Mouse (Mus musculus) MEL (cell line): ENCODE data around the gene Man2a2. TPM values are rescaled to one million over a fixed set of nuclear protein-coding genes. Genes with fewer than 3 reads are reported as not detected.

Source experiments
- DNase-seq: peaks from one replicate; pipeline ENCODE4 v3.0.0; 2011; ENCODE audit warnings: low read depth, low spot score
- H3K27ac ChIP-seq: 2 replicates; pipeline ENCODE4 v1.5.1; 2012; ENCODE audit warnings: low read depth, mild to moderate bottlenecking, control low read depth, low read length, moderate library complexity; ENCODE audit not compliant: control insufficient read depth
- H3K27me3 ChIP-seq, 2 experiments: fragments of 150-350 bp in 1 of 2; sonication (generic) in 1 of 2; 2 replicates each; pipeline ENCODE4 v1.6.1; 2012; ENCODE audit warnings: low read length in 2 of 2, mild to moderate bottlenecking in 2 of 2, improper control_type of control experiment in 1 of 2, moderate library complexity in 1 of 2; ENCODE audit not compliant: insufficient read depth in 2 of 2, control insufficient read depth in 1 of 2
- H3K36me3 ChIP-seq, 2 experiments: 2 replicates each; pipeline ENCODE4 v1.6.1; 2012 to 2014; ENCODE audit warnings: low read length in 2 of 2, improper control_type of control experiment in 1 of 2, inconsistent platforms in 1 of 2, mild to moderate bottlenecking in 1 of 2; ENCODE audit not compliant: insufficient read depth in 2 of 2, control insufficient read depth in 1 of 2
- H3K4me1 ChIP-seq, 2 experiments: fragments of 150-350 bp in 1 of 2; sonication (generic) in 1 of 2; 2 replicates each; pipeline ENCODE4 v1.6.1; 2012; ENCODE audit warnings: low read length in 2 of 2, improper control_type of control experiment in 1 of 2, mild to moderate bottlenecking in 1 of 2; ENCODE audit not compliant: insufficient read depth in 2 of 2, control insufficient read depth in 1 of 2
- H3K4me3 ChIP-seq, 2 experiments: fragments of 150-350 bp in 1 of 2; sonication (generic) in 1 of 2; 2 replicates each; pipeline ENCODE4 v1.5.1; 2012; ENCODE audit warnings: low read depth in 2 of 2, low read length in 2 of 2, mild to moderate bottlenecking in 2 of 2, moderate library complexity in 2 of 2, control low read depth in 1 of 2, improper control_type of control experiment in 1 of 2; ENCODE audit not compliant: control insufficient read depth in 1 of 2, insufficient read depth in 1 of 2
- H3K79me2 ChIP-seq: 2 replicates; pipeline ENCODE4 v1.6.1; 2012; ENCODE audit warnings: mild to moderate bottlenecking, low read length, moderate library complexity; ENCODE audit not compliant: control insufficient read depth, poor library complexity, insufficient read depth
- H3K9ac ChIP-seq: 2 replicates; pipeline ENCODE4 v1.6.1; 2012; ENCODE audit warnings: low read depth, mild to moderate bottlenecking, control low read depth, low read length, moderate library complexity; ENCODE audit not compliant: control insufficient read depth, poor library complexity, severe bottlenecking
- H3K9me3 ChIP-seq: fragments of 150-350 bp; sonication (generic); replicated peaks from 2 replicates; pipeline ENCODE4 v1.6.1; 2012; ENCODE audit warnings: mild to moderate bottlenecking, low read length, improper control_type of control experiment, moderate library complexity; ENCODE audit not compliant: insufficient read depth
- BHLHE40 ChIP-seq: IDR thresholded peaks from 2 replicates; pipeline ENCODE4 v1.6.1; 2012; ENCODE audit warnings: low read depth, mild to moderate bottlenecking, inconsistent platforms, low read length, improper control_type of control experiment, borderline replicate concordance
- CHD1 ChIP-seq: IDR thresholded peaks from 2 replicates; pipeline ENCODE4 v1.6.1; 2012; ENCODE audit warnings: low read depth, mild to moderate bottlenecking, inconsistent platforms, low read length, improper control_type of control experiment
- CHD2 ChIP-seq: IDR thresholded peaks from 2 replicates; pipeline ENCODE4 v1.6.1; 2011; ENCODE audit warnings: low read length, improper control_type of control experiment
- CTCF ChIP-seq, 3 experiments: IDR thresholded peaks in 2 of 3; conservative IDR thresholded peaks in 1 of 3; 2 replicates each; pipeline ENCODE4 v1.5.1; 2011 to 2012; ENCODE audit warnings: low read length in 3 of 3, low read depth in 2 of 3, mild to moderate bottlenecking in 2 of 3, improper control_type of control experiment in 1 of 3, inconsistent platforms in 1 of 3, mixed read lengths in 1 of 3, moderate library complexity in 1 of 3; ENCODE audit not compliant: control insufficient read depth in 1 of 3, insufficient read depth in 1 of 3, poor library complexity in 1 of 3, severe bottlenecking in 1 of 3
- E2F4 ChIP-seq: IDR thresholded peaks from 2 replicates; pipeline ENCODE4 v1.6.1; 2011; ENCODE audit warnings: low read depth, low read length, improper control_type of control experiment, borderline replicate concordance
- ETS1 ChIP-seq: IDR thresholded peaks from 2 replicates; pipeline ENCODE4 v1.6.1; 2012; ENCODE audit warnings: low read depth, mild to moderate bottlenecking, inconsistent platforms, low read length, improper control_type of control experiment, moderate library complexity
- GABPA ChIP-seq: IDR thresholded peaks from 2 replicates; pipeline ENCODE4 v1.6.1; 2012; ENCODE audit warnings: low read depth, mild to moderate bottlenecking, inconsistent platforms, low read length, improper control_type of control experiment, moderate library complexity
- HCFC1 ChIP-seq: IDR thresholded peaks from 2 replicates; pipeline ENCODE4 v1.6.1; 2012; ENCODE audit warnings: low read depth, mild to moderate bottlenecking, inconsistent platforms, low read length, improper control_type of control experiment, moderate library complexity
- JUND ChIP-seq: IDR thresholded peaks from 2 replicates; pipeline ENCODE4 v1.6.1; 2011; ENCODE audit warnings: low read depth, mild to moderate bottlenecking, improper control_type of control experiment, low read length
- KAT2A ChIP-seq: conservative IDR thresholded peaks from 2 replicates; pipeline ENCODE4 v1.6.1; 2012; ENCODE audit warnings: low read depth, low read length, improper control_type of control experiment, inconsistent platforms
- MAFK ChIP-seq: IDR thresholded peaks from 2 replicates; pipeline ENCODE4 v1.6.1; 2011; ENCODE audit warnings: low read depth, mild to moderate bottlenecking, low read length, improper control_type of control experiment, borderline replicate concordance
- MEF2A ChIP-seq: IDR thresholded peaks from 2 replicates; pipeline ENCODE4 v1.6.1; 2014; ENCODE audit warnings: low read depth, mild to moderate bottlenecking, inconsistent platforms, low read length, improper control_type of control experiment; ENCODE audit not compliant: poor library complexity, insufficient replicate concordance, severe bottlenecking; ENCODE audit errors: extremely low read depth
- MXI1 ChIP-seq: IDR thresholded peaks from 2 replicates; pipeline ENCODE4 v1.6.1; 2011; ENCODE audit warnings: mild to moderate bottlenecking, low read depth, low read length, improper control_type of control experiment
- MYB ChIP-seq: IDR thresholded peaks from 2 replicates; pipeline ENCODE4 v1.6.1; 2011; ENCODE audit warnings: mild to moderate bottlenecking, low read depth, low read length, improper control_type of control experiment
- MYC ChIP-seq: IDR thresholded peaks from 2 replicates; pipeline ENCODE4 v1.6.1; 2011; ENCODE audit warnings: low read depth, mild to moderate bottlenecking, low read length, improper control_type of control experiment, moderate library complexity
- NELFE ChIP-seq: IDR thresholded peaks from 2 replicates; pipeline ENCODE4 v1.6.1; 2011; ENCODE audit warnings: low read depth, low read length, improper control_type of control experiment
- NRF1 ChIP-seq: IDR thresholded peaks from 2 replicates; pipeline ENCODE4 v1.6.1; 2014; ENCODE audit warnings: low read depth, mild to moderate bottlenecking, inconsistent platforms, low read length, improper control_type of control experiment, moderate library complexity; ENCODE audit not compliant: poor library complexity, insufficient read depth, severe bottlenecking
- POLR2A ChIP-seq, 2 experiments: IDR thresholded peaks; 2 replicates each; pipeline ENCODE4 v1.6.1; 2011 to 2012; ENCODE audit warnings: low read length in 2 of 2, mild to moderate bottlenecking in 2 of 2, control low read depth in 1 of 2, improper control_type of control experiment in 1 of 2, low read depth in 1 of 2, moderate library complexity in 1 of 2; ENCODE audit not compliant: control insufficient read depth in 1 of 2, insufficient read depth in 1 of 2, poor library complexity in 1 of 2
- RAD21 ChIP-seq: IDR thresholded peaks from 2 replicates; pipeline ENCODE4 v1.6.1; 2011; ENCODE audit warnings: mild to moderate bottlenecking, low read depth, low read length, improper control_type of control experiment
- RCOR1 ChIP-seq: IDR thresholded peaks from 2 replicates; pipeline ENCODE4 v1.6.1; 2012; ENCODE audit warnings: low read depth, mild to moderate bottlenecking, inconsistent platforms, low read length, improper control_type of control experiment
- SIN3A ChIP-seq: IDR thresholded peaks from 2 replicates; pipeline ENCODE4 v1.6.1; 2012; ENCODE audit warnings: low read length, improper control_type of control experiment, inconsistent platforms
- SMC3 ChIP-seq: IDR thresholded peaks from 2 replicates; pipeline ENCODE4 v1.6.1; 2011; ENCODE audit warnings: low read depth, low read length, improper control_type of control experiment
- TBP ChIP-seq: IDR thresholded peaks from 2 replicates; pipeline ENCODE4 v1.8.0; 2011; ENCODE audit warnings: low read depth, low read length, improper control_type of control experiment
- UBTF ChIP-seq: IDR thresholded peaks from 2 replicates; pipeline ENCODE4 v1.6.1; 2012; ENCODE audit warnings: low read depth, mild to moderate bottlenecking, inconsistent platforms, low read length, improper control_type of control experiment, moderate library complexity, borderline replicate concordance; ENCODE audit not compliant: insufficient read depth
- USF2 ChIP-seq, 2 experiments: IDR thresholded peaks; 2 replicates each; pipeline ENCODE4 v1.6.1; 2011 to 2012; ENCODE audit warnings: improper control_type of control experiment in 2 of 2, low read length in 2 of 2, borderline replicate concordance in 1 of 2, inconsistent platforms in 1 of 2, low read depth in 1 of 2, mild to moderate bottlenecking in 1 of 2; ENCODE audit not compliant: insufficient read depth in 1 of 2
- ZC3H11A ChIP-seq: IDR thresholded peaks from 2 replicates; pipeline ENCODE4 v1.6.1; 2012; ENCODE audit warnings: low read depth, mild to moderate bottlenecking, inconsistent platforms, low read length, improper control_type of control experiment
- ZKSCAN1 ChIP-seq: IDR thresholded peaks from 2 replicates; pipeline ENCODE4 v1.6.1; 2012; ENCODE audit warnings: low read depth, mild to moderate bottlenecking, inconsistent platforms, low read length, improper control_type of control experiment, moderate library complexity
- ZMIZ1 ChIP-seq: IDR thresholded peaks from 2 replicates; pipeline ENCODE4 v1.6.1; 2012; ENCODE audit warnings: low read depth, mild to moderate bottlenecking, inconsistent platforms, low read length, improper control_type of control experiment, moderate library complexity
- polyA plus RNA-seq, 2 experiments: library from polyadenylated mRNA; stranded (reverse) in 1 of 2; unstranded in 1 of 2; fragments of >175 nt in 1 of 2; fragments of >200 nt in 1 of 2; gene quantifications; 2 replicates each; pipeline versions ENCODE4 v1.2.1 to v1.2.4; 2012; ENCODE audit warnings: low replicate concordance in 2 of 2, low read depth in 1 of 2; ENCODE audit not compliant: insufficient read length in 2 of 2, insufficient read depth in 1 of 2, missing spikeins in 1 of 2
- total RNA-seq: library from RNA; depleted of rRNA; stranded (reverse); fragments of 300-350 nt; gene quantifications from 2 replicates; pipeline ENCODE4 v1.2.3, GENCODE M21; 2012

The Man2a2 gene
- total and polyA plus RNA-seq, 3 experiments, result 19.2 to 38.6 TPM; not detected in 1

DNA sequence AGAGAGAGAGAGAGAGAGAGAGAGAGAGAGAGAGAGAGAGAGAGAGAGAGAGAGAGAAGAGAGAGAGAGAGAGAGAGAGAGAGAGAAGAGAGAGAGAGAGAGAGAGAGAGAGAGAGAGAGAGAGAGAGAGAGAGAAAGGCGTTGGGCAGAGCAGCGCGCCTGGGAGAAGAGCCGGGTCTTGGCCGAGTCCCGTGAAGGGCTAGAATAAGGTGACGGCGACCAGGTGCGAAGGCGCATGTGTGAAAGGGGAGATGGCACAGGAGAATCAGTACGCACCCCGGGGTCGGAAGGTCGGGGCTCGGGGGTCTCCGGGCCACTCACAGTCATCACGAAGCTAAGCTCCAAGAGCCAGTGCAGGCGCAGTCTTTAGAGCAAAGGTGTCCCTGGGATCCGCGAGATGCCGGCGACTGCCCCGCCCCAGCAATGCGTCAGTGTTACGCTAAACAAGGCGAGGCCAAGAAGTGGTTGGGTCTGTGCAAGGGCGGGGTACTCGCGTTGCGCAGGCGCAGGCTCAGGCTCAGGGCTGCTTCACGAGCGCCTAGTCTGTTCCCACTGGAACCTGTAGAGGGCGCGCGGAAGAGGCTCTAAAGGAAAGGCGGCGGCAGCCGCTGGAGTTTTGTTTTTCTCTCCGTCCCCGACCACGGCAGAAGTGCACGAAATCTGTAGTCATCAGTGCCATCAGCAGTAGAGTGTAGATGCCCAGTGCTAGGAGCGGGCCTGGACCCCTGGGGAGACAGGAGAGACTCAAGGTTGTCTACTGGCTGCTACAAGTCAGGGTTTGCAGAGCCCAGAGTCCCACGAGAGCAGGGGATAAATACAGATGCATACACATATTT is 31.2 kb downstream of the Man2a2 start (continued):
- TF ChIP-seq RCOR1 (0 out of 2 replicates have a peak, but pooled peaks have one; percentile 10), NRF1 (peak; percentile 99), GABPA (no peak), RAD21 (peak; percentile 49), BHLHE40 (no peak), CHD1 (no peak), ETS1 (no peak), MYB (no peak), SMC3 (peak; percentile 53), JUND (no peak), POLR2A (IDR thresholded peaks at IDR 0.05; ENCODE audit: control insufficient read depth in 1 of 2, insufficient read depth in 1 of 2, low read depth in 1 of 2, low read length in 2 of 2, poor library complexity in 1 of 2) (peak; percentile 81 to 87), USF2 (IDR thresholded peaks at IDR 0.05; ENCODE audit: borderline replicate concordance in 1 of 2, insufficient read depth in 1 of 2, low read depth in 1 of 2, low read length in 2 of 2) (no peak), SIN3A (peak; percentile 87), MXI1 (peak; percentile 55; the same call in 1 of the 2 replicates), CHD2 (no peak)

DNA sequence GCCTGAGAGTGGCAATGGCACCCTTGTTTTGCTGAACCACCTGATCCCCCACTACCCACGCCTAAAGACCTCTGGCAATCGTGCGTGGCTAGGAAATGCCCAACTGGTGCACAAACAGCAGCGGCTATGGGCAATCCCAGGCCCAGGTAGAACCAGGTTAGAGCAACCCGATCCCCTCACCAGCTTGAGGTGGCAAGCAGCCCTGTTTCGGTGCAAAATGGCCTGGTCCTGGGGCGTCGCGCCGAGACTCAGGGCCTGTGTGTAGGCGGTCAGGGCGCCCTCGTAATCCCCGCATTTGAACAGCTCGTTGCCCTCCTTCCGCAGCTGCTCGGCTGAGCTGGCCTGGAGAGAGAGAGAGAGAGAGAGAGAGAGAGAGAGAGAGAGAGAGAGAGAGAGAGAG is 31.8 kb downstream of the Man2a2 start:
- Histone ChIP-seq H3K4me3 (peak overlapping the region; percentile 62 to 70), H3K79me2 (peaks cover 11% of the 10 kb centered on the region), H3K27me3 (no peaks in the 10 kb centered on the region), H3K9me3 (no peaks in the 10 kb centered on the region), H3K36me3 (peaks cover 2 to 12% of the 10 kb centered on the region in 2 experiments), H3K27ac (peak overlapping the region; percentile 18; the same call in 1 of the 2 replicates), H3K9ac (peak overlapping the region; percentile 69), H3K4me1 (peaks cover 0 to 31% of the 10 kb centered on the region in 2 experiments; a peak in 3 of 4 replicates)
- peak; percentile 66 for DNase-seq
- TF ChIP-seq TBP, result no peak
- no peak for TF ChIP-seq NELFE
- no peak for TF ChIP-seq ZMIZ1
- no peak for TF ChIP-seq CTCF (IDR thresholded peaks at IDR 0.05 in 2 of 3, conservative IDR thresholded peaks at IDR 0.05 in 1 of 3; ENCODE audit: control insufficient read depth in 1 of 3, insufficient read depth in 1 of 3, low read depth in 2 of 3, low read length in 3 of 3, poor library complexity in 1 of 3, severe bottlenecking in 1 of 3)
- no peak for TF ChIP-seq USF2 (IDR thresholded peaks at IDR 0.05; ENCODE audit: borderline replicate concordance in 1 of 2, insufficient read depth in 1 of 2, low read depth in 1 of 2, low read length in 2 of 2)
- no peak for TF ChIP-seq MYC
- no peak for TF ChIP-seq KAT2A
- no peak for TF ChIP-seq MYB
- no peak for TF ChIP-seq MAFK
- no peak for TF ChIP-seq ZKSCAN1
- TF ChIP-seq E2F4, result no peak
- TF ChIP-seq RAD21, result no peak
- no peak for TF ChIP-seq MEF2A
- TF ChIP-seq HCFC1, result no peak
- TF ChIP-seq GABPA, result no peak
- TF ChIP-seq UBTF, result no peak
- no peak for TF ChIP-seq RCOR1
- TF ChIP-seq ZC3H11A, result no peak
- TF ChIP-seq NRF1, result no peak
